Mouse (Mus musculus): ENCODE measurements around the gene Agt.

- TF ChIP-seq CTCF (IDR thresholded peaks at IDR 0.05; ENCODE audit: borderline replicate concordance, insufficient read depth, low read depth, low read length) (no peak), POLR2A (IDR thresholded peaks at IDR 0.05; ENCODE audit: borderline replicate concordance, insufficient read depth, low read length) (no peak)
These were observed 1.9 kb downstream of the Agt start for GRCm38 (mm10) chr8:124567584-124567983.

All from cerebellum, adult 2 months (tissue).